Mouse (Mus musculus): Measurements from ENCODE around the gene Tspan11. TPM values are rescaled to one million over a fixed set of nuclear protein-coding genes. Genes with fewer than 3 reads are reported as not detected.

Tspan11 gene
- polyA plus RNA-seq, 1 experiment: 5.3 TPM

GRCm38 (mm10) chr6:127853771-127854687 lies 33.4 kb upstream of the Tspan11 start:
- Histone ChIP-seq H3K4me3 (ENCODE audit: insufficient read depth, low read length) (no peak overlapping the region), H3K4me1 (ENCODE audit: control insufficient read depth, insufficient read depth, low read length) (peaks cover 1% of the 10 kb centered on the region; the same call in 1 of the 2 replicates), H3K27ac (ENCODE audit: insufficient read depth, low read length) (0 out of 2 replicates have a peak overlapping the region, but pooled peaks have one; percentile 32)
- TF ChIP-seq POLR2A (IDR thresholded peaks at IDR 0.05; ENCODE audit: extremely low read depth, insufficient read depth, low read length) (no peak), CTCF (IDR thresholded peaks at IDR 0.05; ENCODE audit: extremely low read depth, insufficient read depth, low read length) (no peak)

GRCm38 (mm10) chr6:127854688-127855013 lies 32.7 kb upstream of the Tspan11 start:
- Histone ChIP-seq H3K27ac (ENCODE audit: insufficient read depth, low read length) (no peak overlapping the region), H3K4me1 (ENCODE audit: control insufficient read depth, insufficient read depth, low read length) (peaks cover 1% of the 10 kb centered on the region; the same call in 1 of the 2 replicates), H3K4me3 (ENCODE audit: insufficient read depth, low read length) (no peak overlapping the region)
- TF ChIP-seq POLR2A (IDR thresholded peaks at IDR 0.05; ENCODE audit: extremely low read depth, insufficient read depth, low read length) (no peak), CTCF (IDR thresholded peaks at IDR 0.05; ENCODE audit: extremely low read depth, insufficient read depth, low read length) (no peak)

- Histone ChIP-seq H3K27ac (ENCODE audit: insufficient read depth, low read length) (no peak overlapping the region), H3K4me3 (ENCODE audit: insufficient read depth, low read length) (no peak overlapping the region), H3K4me1 (ENCODE audit: control insufficient read depth, insufficient read depth, low read length) (peaks cover 1% of the 10 kb centered on the region; the same call in 1 of the 2 replicates)
- TF ChIP-seq CTCF (IDR thresholded peaks at IDR 0.05; ENCODE audit: extremely low read depth, insufficient read depth, low read length): no peak
These were observed 31.6 kb upstream of the Tspan11 start for GRCm38 (mm10) chr6:127855711-127856295.

GRCm38 (mm10) chr6:127861951-127862350 lies 25.4 kb upstream of the Tspan11 start:
- no peak overlapping the region for H3K27ac ChIP-seq (ENCODE audit: insufficient read depth, low read length)
- H3K4me3 ChIP-seq (ENCODE audit: insufficient read depth, low read length): no peak overlapping the region
- no peaks in the 10 kb centered on the region for H3K4me1 ChIP-seq (ENCODE audit: control insufficient read depth, insufficient read depth, low read length)
- TF ChIP-seq POLR2A (IDR thresholded peaks at IDR 0.05; ENCODE audit: extremely low read depth, insufficient read depth, low read length): no peak
- TF ChIP-seq CTCF (IDR thresholded peaks at IDR 0.05; ENCODE audit: extremely low read depth, insufficient read depth, low read length): no peak

GRCm38 (mm10) chr6:127865391-127865790 lies 22.0 kb upstream of the Tspan11 start:
- TF ChIP-seq CTCF (IDR thresholded peaks at IDR 0.05; ENCODE audit: extremely low read depth, insufficient read depth, low read length) (no peak), POLR2A (IDR thresholded peaks at IDR 0.05; ENCODE audit: extremely low read depth, insufficient read depth, low read length) (no peak)
- Histone ChIP-seq H3K4me3 (ENCODE audit: insufficient read depth, low read length) (no peak overlapping the region), H3K4me1 (ENCODE audit: control insufficient read depth, insufficient read depth, low read length) (no peaks in the 10 kb centered on the region), H3K27ac (ENCODE audit: insufficient read depth, low read length) (no peak overlapping the region)

GRCm38 (mm10) chr6:127868546-127868945 lies 18.8 kb upstream of the Tspan11 start:
- no peak for TF ChIP-seq POLR2A (IDR thresholded peaks at IDR 0.05; ENCODE audit: extremely low read depth, insufficient read depth, low read length)
- no peak for TF ChIP-seq CTCF (IDR thresholded peaks at IDR 0.05; ENCODE audit: extremely low read depth, insufficient read depth, low read length)
- H3K4me1 ChIP-seq (ENCODE audit: control insufficient read depth, insufficient read depth, low read length): no peaks in the 10 kb centered on the region
- no peak overlapping the region for H3K4me3 ChIP-seq (ENCODE audit: insufficient read depth, low read length)
- H3K27ac ChIP-seq (ENCODE audit: insufficient read depth, low read length): no peak overlapping the region

GRCm38 (mm10) chr6:127869121-127869520 lies 18.3 kb upstream of the Tspan11 start:
- TF ChIP-seq CTCF (IDR thresholded peaks at IDR 0.05; ENCODE audit: extremely low read depth, insufficient read depth, low read length) (no peak), POLR2A (IDR thresholded peaks at IDR 0.05; ENCODE audit: extremely low read depth, insufficient read depth, low read length) (no peak)
- no peak overlapping the region for H3K4me3 ChIP-seq (ENCODE audit: insufficient read depth, low read length)
- no peaks in the 10 kb centered on the region for H3K4me1 ChIP-seq (ENCODE audit: control insufficient read depth, insufficient read depth, low read length)
- no peak overlapping the region for H3K27ac ChIP-seq (ENCODE audit: insufficient read depth, low read length)

GRCm38 (mm10) chr6:127870345-127871324 lies 16.8 kb upstream of the Tspan11 start:
- no peak overlapping the region for H3K27ac ChIP-seq (ENCODE audit: insufficient read depth, low read length)
- no peak overlapping the region for H3K4me3 ChIP-seq (ENCODE audit: insufficient read depth, low read length)
- H3K4me1 ChIP-seq (ENCODE audit: control insufficient read depth, insufficient read depth, low read length): no peaks in the 10 kb centered on the region
- TF ChIP-seq CTCF (IDR thresholded peaks at IDR 0.05; ENCODE audit: extremely low read depth, insufficient read depth, low read length) (no peak), POLR2A (IDR thresholded peaks at IDR 0.05; ENCODE audit: extremely low read depth, insufficient read depth, low read length) (no peak)

GRCm38 (mm10) chr6:127871436-127871835 lies 16.0 kb upstream of the Tspan11 start:
- Histone ChIP-seq H3K27ac (ENCODE audit: insufficient read depth, low read length) (no peak overlapping the region), H3K4me1 (ENCODE audit: control insufficient read depth, insufficient read depth, low read length) (no peaks in the 10 kb centered on the region), H3K4me3 (ENCODE audit: insufficient read depth, low read length) (no peak overlapping the region)
- no peak for TF ChIP-seq CTCF (IDR thresholded peaks at IDR 0.05; ENCODE audit: extremely low read depth, insufficient read depth, low read length)
- TF ChIP-seq POLR2A (IDR thresholded peaks at IDR 0.05; ENCODE audit: extremely low read depth, insufficient read depth, low read length): no peak
